Mouse (Mus musculus) CH12.LX (cell line): ENCODE measurements around the gene Ptov1. TPM values are rescaled to one million over a fixed set of nuclear protein-coding genes. Genes with fewer than 3 reads are reported as not detected.

ENCODE experiments used
- DNase-seq: peaks from one replicate; pipeline ENCODE4 v3.0.0-alpha.2; 2013; ENCODE audit errors: extremely low read depth
- H3K27ac ChIP-seq: 2 replicates; pipeline ENCODE4 v1.5.1; 2012; ENCODE audit warnings: low read depth, mild to moderate bottlenecking, control low read depth, moderate library complexity; ENCODE audit not compliant: insufficient read depth
- H3K27me3 ChIP-seq: replicated peaks from 2 replicates; pipeline ENCODE3; 2012; ENCODE audit warnings: inconsistent platforms
- H3K36me3 ChIP-seq, 2 experiments: replicated peaks in 1 of 2; 2 replicates each; pipeline versions ENCODE3 to v1.6.1; 2012; ENCODE audit warnings: inconsistent platforms in 1 of 2, low read length in 1 of 2, mild to moderate bottlenecking in 1 of 2, mixed read lengths in 1 of 2, moderate library complexity in 1 of 2; ENCODE audit not compliant: control insufficient read depth in 1 of 2, insufficient read depth in 1 of 2
- H3K4me1 ChIP-seq, 2 experiments: 2 replicates each; pipeline ENCODE4 v1.6.1; 2012; ENCODE audit warnings: inconsistent platforms in 1 of 2, moderate library complexity in 1 of 2; ENCODE audit not compliant: insufficient read depth in 2 of 2, control insufficient read depth in 1 of 2
- H3K4me2 ChIP-seq: 2 replicates; pipeline ENCODE4 v1.6.1; 2012; ENCODE audit warnings: low read depth, mild to moderate bottlenecking, control low read depth; ENCODE audit not compliant: poor library complexity, insufficient read depth, severe bottlenecking
- H3K4me3 ChIP-seq, 3 experiments: fragments of 150-350 bp in 1 of 3; sonication (generic) in 1 of 3; replicated peaks in 1 of 3; 2 replicates each; pipeline versions ENCODE3 to v1.5.1; 2011 to 2012; ENCODE audit warnings: low read depth in 2 of 3, low read length in 2 of 3, mild to moderate bottlenecking in 2 of 3, moderate library complexity in 2 of 3, control low read depth in 1 of 3, improper control_type of control experiment in 1 of 3, inconsistent platforms in 1 of 3, mixed read lengths in 1 of 3; ENCODE audit not compliant: poor library complexity in 1 of 3
- H3K79me2 ChIP-seq: replicated peaks from 2 replicates; pipeline ENCODE4 v1.6.1; 2012; ENCODE audit warnings: mild to moderate bottlenecking, moderate library complexity; ENCODE audit not compliant: control insufficient read depth, poor library complexity, insufficient read depth, severe bottlenecking; ENCODE audit errors: extremely low read depth
- H3K9ac ChIP-seq: 2 replicates; pipeline ENCODE4 v1.6.1; 2012; ENCODE audit warnings: low read depth, mild to moderate bottlenecking, control low read depth, moderate library complexity; ENCODE audit not compliant: insufficient read depth
- H3K9me3 ChIP-seq: replicated peaks from 2 replicates; pipeline ENCODE3; 2012; ENCODE audit warnings: low read length, inconsistent platforms, mixed read lengths
- BHLHE40 ChIP-seq: IDR thresholded peaks from 2 replicates; pipeline ENCODE4 v1.6.1; 2011; ENCODE audit warnings: mild to moderate bottlenecking, low read depth, low read length, improper control_type of control experiment
- CTCF ChIP-seq, 2 experiments: IDR thresholded peaks in 1 of 2; conservative IDR thresholded peaks in 1 of 2; 2 replicates each; pipeline ENCODE4 v1.5.1; 2011 to 2012; ENCODE audit warnings: low read depth in 2 of 2, low read length in 2 of 2, improper control_type of control experiment in 1 of 2, inconsistent platforms in 1 of 2, mild to moderate bottlenecking in 1 of 2, moderate library complexity in 1 of 2
- E2F4 ChIP-seq: IDR thresholded peaks from 2 replicates; pipeline ENCODE4 v1.6.1; 2011; ENCODE audit warnings: low read depth, low read length, improper control_type of control experiment; ENCODE audit not compliant: insufficient replicate concordance
- EP300 ChIP-seq: IDR thresholded peaks from 2 replicates; pipeline ENCODE4 v1.6.1; 2011; ENCODE audit warnings: low read length, improper control_type of control experiment
- ETS1 ChIP-seq: conservative IDR thresholded peaks from 2 replicates; pipeline ENCODE4 v1.6.1; 2012; ENCODE audit warnings: low read depth, mild to moderate bottlenecking, inconsistent platforms, low read length, improper control_type of control experiment, moderate library complexity
- GABPA ChIP-seq: IDR thresholded peaks from 2 replicates; pipeline ENCODE4 v1.6.1; 2012; ENCODE audit warnings: low read depth, low read length, improper control_type of control experiment, inconsistent platforms; ENCODE audit not compliant: insufficient replicate concordance
- HCFC1 ChIP-seq: IDR thresholded peaks from 2 replicates; pipeline ENCODE4 v1.6.1; 2012; ENCODE audit warnings: low read depth, mild to moderate bottlenecking, inconsistent platforms, low read length, improper control_type of control experiment
- IRF4 ChIP-seq: IDR thresholded peaks from 2 replicates; pipeline ENCODE4 v1.6.1; 2014; ENCODE audit warnings: low read depth, mild to moderate bottlenecking, inconsistent platforms, low read length, improper control_type of control experiment
- JUN ChIP-seq: IDR thresholded peaks from 2 replicates; pipeline ENCODE4 v1.6.1; 2011; ENCODE audit warnings: low read depth, mild to moderate bottlenecking, low read length, improper control_type of control experiment, moderate library complexity; ENCODE audit not compliant: insufficient read depth
- JUND ChIP-seq: conservative IDR thresholded peaks from 2 replicates; pipeline ENCODE4 v1.6.1; 2011; ENCODE audit warnings: low read depth, low read length, improper control_type of control experiment
- KAT2A ChIP-seq: IDR thresholded peaks from 2 replicates; pipeline ENCODE4 v1.6.1; 2012; ENCODE audit warnings: low read length, improper control_type of control experiment, inconsistent platforms; ENCODE audit not compliant: insufficient replicate concordance
- MAFK ChIP-seq: IDR thresholded peaks from 2 replicates; pipeline ENCODE4 v1.6.1; 2011; ENCODE audit warnings: low read length, improper control_type of control experiment; ENCODE audit not compliant: insufficient replicate concordance
- MAZ ChIP-seq: IDR thresholded peaks from 2 replicates; pipeline ENCODE4 v1.6.1; 2012; ENCODE audit warnings: low read depth, mild to moderate bottlenecking, inconsistent platforms, low read length, improper control_type of control experiment, moderate library complexity
- MEF2A ChIP-seq: IDR thresholded peaks from 2 replicates; pipeline ENCODE4 v1.6.1; 2014; ENCODE audit warnings: low read depth, mild to moderate bottlenecking, inconsistent platforms, low read length, improper control_type of control experiment, borderline replicate concordance
- MXI1 ChIP-seq: IDR thresholded peaks from 2 replicates; pipeline ENCODE4 v1.6.1; 2011; ENCODE audit warnings: mild to moderate bottlenecking, low read depth, low read length, improper control_type of control experiment
- MYC ChIP-seq: IDR thresholded peaks from 2 replicates; pipeline ENCODE4 v1.6.1; 2011; ENCODE audit warnings: low read depth, mild to moderate bottlenecking, improper control_type of control experiment, low read length
- NELFE ChIP-seq: IDR thresholded peaks from 2 replicates; pipeline ENCODE4 v1.6.1; 2011; ENCODE audit warnings: low read depth, low read length, improper control_type of control experiment
- NRF1 ChIP-seq: IDR thresholded peaks from 2 replicates; pipeline ENCODE4 v1.6.1; 2014; ENCODE audit warnings: low read depth, mild to moderate bottlenecking, inconsistent platforms, low read length, improper control_type of control experiment, moderate library complexity
- PAX5 ChIP-seq: IDR thresholded peaks from 2 replicates; pipeline ENCODE4 v1.6.1; 2012; ENCODE audit warnings: low read length, inconsistent platforms, mixed read lengths
- POLR2A ChIP-seq: IDR thresholded peaks from 2 replicates; pipeline ENCODE4 v1.6.1; 2011; ENCODE audit warnings: low read depth, mild to moderate bottlenecking, improper control_type of control experiment, low read length
- POLR2AphosphoS2 ChIP-seq: IDR thresholded peaks from 2 replicates; pipeline ENCODE4 v1.6.1; 2011; ENCODE audit warnings: low read depth, low read length, improper control_type of control experiment
- RAD21 ChIP-seq: IDR thresholded peaks from 2 replicates; pipeline ENCODE4 v1.6.1; 2011; ENCODE audit warnings: low read depth, mild to moderate bottlenecking, low read length, improper control_type of control experiment, moderate library complexity
- SMC3 ChIP-seq: IDR thresholded peaks from 2 replicates; pipeline ENCODE4 v1.6.1; 2011; ENCODE audit warnings: low read depth, low read length, improper control_type of control experiment
- TCF12 ChIP-seq: IDR thresholded peaks from 2 replicates; pipeline ENCODE4 v1.6.1; 2014; ENCODE audit warnings: low read depth, mild to moderate bottlenecking, inconsistent platforms, low read length, improper control_type of control experiment
- UBTF ChIP-seq: IDR thresholded peaks from 2 replicates; pipeline ENCODE4 v1.6.1; 2012; ENCODE audit warnings: low read depth, mild to moderate bottlenecking, inconsistent platforms, low read length, improper control_type of control experiment, moderate library complexity
- USF1 ChIP-seq: IDR thresholded peaks from 2 replicates; pipeline ENCODE4 v1.6.1; 2014; ENCODE audit warnings: low read depth, mild to moderate bottlenecking, inconsistent platforms, low read length, improper control_type of control experiment
- USF2 ChIP-seq: conservative IDR thresholded peaks from 2 replicates; pipeline ENCODE4 v1.6.1; 2011; ENCODE audit warnings: low read depth, low read length, improper control_type of control experiment
- ZC3H11A ChIP-seq: IDR thresholded peaks from 2 replicates; pipeline ENCODE4 v1.6.1; 2012; ENCODE audit warnings: low read depth, mild to moderate bottlenecking, inconsistent platforms, low read length, improper control_type of control experiment
- ZKSCAN1 ChIP-seq: IDR thresholded peaks from 2 replicates; pipeline ENCODE4 v1.6.1; 2012; ENCODE audit warnings: low read depth, inconsistent platforms, low read length, improper control_type of control experiment, borderline replicate concordance
- ZMIZ1 ChIP-seq: IDR thresholded peaks from 2 replicates; pipeline ENCODE4 v1.6.1; 2012; ENCODE audit warnings: low read depth, mild to moderate bottlenecking, inconsistent platforms, low read length, improper control_type of control experiment
- dilution Hi-C: fragments of 300-500 bp; cut with MboI; formaldehyde crosslinking; loops from 2 replicates; pipeline ENCODE4 v1.14.3; 2020; ENCODE audit warnings: low sequenced_read_pairs; ENCODE audit not compliant: extremely low pct_unique_long_range_greater_than_20kb, extremely low pct_ligation_motif_present
- in situ Hi-C: fragments of 300-500 bp; cut with MboI; formaldehyde crosslinking; loops from 3 replicates; pipeline ENCODE4 v1.14.3; 2019; ENCODE audit warnings: low sequenced_read_pairs, low pct_ligation_motif_present, low pct_unique_long_range_greater_than_20kb, mixed read lengths
- polyA plus RNA-seq: library from polyadenylated mRNA; unstranded; fragments of >175 nt; gene quantifications from 2 replicates; pipeline ENCODE4 v1.2.1, GENCODE M21; 2012; ENCODE audit warnings: low read depth; ENCODE audit not compliant: insufficient read length
- total RNA-seq, 2 experiments: library from RNA; depleted of rRNA; stranded (reverse); fragments of 300-350 nt in 1 of 2; fragments of >200 nt in 1 of 2; gene quantifications; 2 replicates each; pipeline ENCODE4 v1.2.3; 2012 to 2014

Ptov1 gene
- total and polyA plus RNA-seq, 3 experiments = 5.7 to 21.0 (median 16.8) TPM

DNA sequence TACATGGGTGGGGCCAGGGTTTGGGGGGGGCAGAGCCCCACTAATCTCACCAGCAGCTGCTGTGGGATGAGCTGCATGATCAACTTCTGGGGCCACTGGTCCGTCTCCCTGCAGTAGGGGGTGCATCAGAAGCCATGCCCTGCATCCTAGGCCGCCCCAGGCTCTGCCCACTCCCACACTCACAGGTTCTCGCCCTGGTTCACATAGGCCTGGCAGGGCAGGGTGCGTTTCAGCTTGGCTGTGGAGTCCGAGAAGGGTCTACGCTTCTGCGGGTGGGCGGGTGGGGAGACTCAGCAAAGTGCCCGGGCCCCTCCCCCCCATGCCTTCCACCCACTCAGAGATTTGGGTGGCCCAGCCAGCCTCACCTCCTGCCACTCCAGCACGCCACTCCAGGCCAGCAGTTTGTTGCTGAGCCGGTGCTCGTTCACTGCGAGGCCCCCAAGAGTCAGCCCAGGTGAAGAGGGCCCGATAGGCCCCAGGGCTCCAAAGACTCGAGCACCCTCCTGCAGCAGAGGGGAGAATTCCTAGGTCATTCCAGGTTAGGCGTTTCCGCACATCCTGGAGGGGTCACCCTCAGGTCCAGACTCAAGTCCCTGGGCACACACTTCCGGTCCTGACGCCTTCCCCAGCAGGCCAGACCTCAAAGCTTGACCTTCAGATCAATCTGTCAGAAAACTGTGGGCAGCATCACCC is 2.4 kb downstream of the Ptov1 start:
- DNase-seq = no peak
- in situ Hi-C loops (no loop called here), dilution Hi-C loops (no loop called here)
- H3K27ac ChIP-seq = no peak overlapping the region
- H3K4me1 ChIP-seq = peaks cover 25 to 45% of the 10 kb centered on the region in 2 experiments
- TF ChIP-seq MYC (no peak), UBTF (no peak), POLR2AphosphoS2 (no peak), JUND (no peak), JUN (no peak), RAD21 (no peak), ZKSCAN1 (no peak), ZMIZ1 (no peak), MAFK (no peak), BHLHE40 (no peak), EP300 (no peak), IRF4 (no peak), TCF12 (no peak), KAT2A (no peak), NELFE (no peak), E2F4 (no peak), POLR2A (no peak), HCFC1 (no peak), CTCF (conservative IDR thresholded peaks at IDR 0.05 in 1 of 2, IDR thresholded peaks at IDR 0.05 in 1 of 2; ENCODE audit: low read depth in 2 of 2, low read length in 2 of 2) (no peak), SMC3 (no peak)
- peaks cover 21% of the 10 kb centered on the region for H3K27me3 ChIP-seq
- H3K36me3 ChIP-seq = peaks cover 31 to 44% of the 10 kb centered on the region in 2 experiments
- no peak overlapping the region for H3K9ac ChIP-seq
- H3K9me3 ChIP-seq = no peaks in the 10 kb centered on the region
- H3K79me2 ChIP-seq = no peaks in the 10 kb centered on the region
- H3K4me3 ChIP-seq = no peak overlapping the region
- H3K4me2 ChIP-seq = no peak overlapping the region

DNA sequence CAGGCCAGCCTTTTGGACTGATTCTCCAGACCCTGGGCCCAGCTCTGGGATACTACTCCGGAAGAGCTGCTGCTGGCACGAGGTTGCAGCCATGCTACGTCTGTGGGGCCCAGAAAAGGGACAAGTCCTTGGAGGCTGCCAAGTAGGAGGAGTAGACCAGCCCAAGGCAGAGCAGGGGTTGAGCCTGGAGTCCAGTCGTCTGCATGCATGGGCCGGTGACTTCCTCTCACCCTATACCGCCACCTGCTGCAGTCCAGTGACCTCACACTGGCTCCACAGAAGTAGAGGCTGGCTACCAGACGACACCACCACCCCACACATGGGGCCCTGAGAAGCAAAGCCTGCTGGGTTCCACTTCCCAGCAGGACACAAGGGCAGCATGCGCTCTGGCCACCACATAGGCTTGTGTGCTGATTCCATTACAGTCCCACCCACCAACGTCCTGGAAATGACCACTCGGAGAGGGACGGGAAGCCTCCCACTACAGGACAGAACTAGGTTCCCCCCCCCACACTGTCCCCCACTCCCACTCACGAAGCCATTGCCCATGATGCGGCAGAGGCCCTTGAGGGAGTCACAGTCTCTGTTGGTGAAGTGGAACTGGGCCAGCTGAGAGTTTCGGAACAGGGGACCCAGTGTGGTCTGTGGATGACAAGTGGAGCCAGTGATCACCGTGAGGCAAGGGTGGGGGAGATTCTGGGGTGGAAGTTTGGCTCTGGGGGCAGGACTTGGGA is 3.1 kb downstream of the Ptov1 start:
- dilution Hi-C loops = no loop called here
- in situ Hi-C loops = no loop called here
- H3K4me1 ChIP-seq = peaks cover 31 to 51% of the 10 kb centered on the region in 2 experiments
- TF ChIP-seq USF2 (no peak), IRF4 (no peak), ETS1 (no peak), NELFE (no peak), BHLHE40 (no peak), E2F4 (no peak), MYC (no peak), MXI1 (no peak), MAZ (no peak), PAX5 (no peak), KAT2A (no peak), NRF1 (no peak), USF1 (no peak), TCF12 (no peak), SMC3 (peak; percentile 20; the same call in 1 of the 2 replicates), ZC3H11A (no peak), MEF2A (no peak), POLR2AphosphoS2 (no peak), UBTF (no peak), RAD21 (peak; percentile 18), GABPA (no peak)

More for the DNA sequence above, 3.1 kb downstream of the Ptov1 start:
- Histone ChIP-seq H3K36me3 (peaks cover 38 to 49% of the 10 kb centered on the region in 2 experiments), H3K79me2 (no peaks in the 10 kb centered on the region), H3K9me3 (no peaks in the 10 kb centered on the region), H3K27me3 (peaks cover 21% of the 10 kb centered on the region), H3K4me3 (no peak overlapping the region), H3K4me2 (no peak overlapping the region), H3K27ac (no peak overlapping the region), H3K9ac (no peak overlapping the region)
- DNase-seq = no peak
